Comparison of ENCODE assay signal across 7 mouse cellular contexts in genomic region chr6:88518404-88519263, GRCm38 (mm10). TPM values are rescaled to one million over a fixed set of nuclear protein-coding genes. Genes with fewer than 3 reads are reported as not detected.
DNase-seq lines count a peak whose midpoint lies in the region; ATAC-seq lines count a peak whose summit lies in the region.

Gene Sec61a1 (minus strand): TSS chr6:88518905.

- H3K27ac ChIP-seq in embryonic facial prominence, embryonic 11.5 days (replicated peaks; ENCODE audit: low read depth, low read length) = peak within 1 kb of the TSS; percentile 63
- H3K27ac ChIP-seq in limb, embryonic 10.5 days = peak within 1 kb of the TSS; percentile 93
- H3K27ac ChIP-seq in midbrain, embryonic 13.5 days = peak within 1 kb of the TSS; percentile 92

- H3K27me3 ChIP-seq in embryonic facial prominence, embryonic 11.5 days (ENCODE audit: control insufficient read depth, insufficient read depth, low read length) = no peaks in the 10 kb centered on the region
- H3K27me3 ChIP-seq in limb, embryonic 10.5 days (ENCODE audit: low read depth, poor library complexity, severe bottlenecking) = no peaks in the 10 kb centered on the region
- no peaks in the 10 kb centered on the region for H3K27me3 ChIP-seq in midbrain, embryonic 13.5 days

- no peaks in the 10 kb centered on the region; the same call in 1 of the 2 replicates for H3K4me1 ChIP-seq in embryonic facial prominence, embryonic 11.5 days (ENCODE audit: control insufficient read depth, insufficient read depth, low read length)
- peaks cover 23% of the 10 kb centered on the region for H3K4me1 ChIP-seq in limb, embryonic 10.5 days
- peaks cover 35% of the 10 kb centered on the region for H3K4me1 ChIP-seq in midbrain, embryonic 13.5 days (replicated peaks)

- peak within 1 kb of the TSS; percentile 64 for H3K4me2 ChIP-seq in embryonic facial prominence, embryonic 11.5 days (ENCODE audit: low read depth, low read length)
- H3K4me2 ChIP-seq in midbrain, embryonic 13.5 days (replicated peaks) = peak within 1 kb of the TSS; percentile 92

- WGBS in embryonic facial prominence, embryonic 11.5 days = 0% methylated on average over 80 of the region's 80 CpGs
- WGBS in limb, embryonic 10.5 days = under 1% methylated on average over 80 of the region's 80 CpGs
- WGBS in midbrain, embryonic 13.5 days = under 1% methylated on average over 80 of the region's 80 CpGs

- peak within 1 kb of the TSS; percentile 98 for H3K4me3 ChIP-seq in embryonic facial prominence, embryonic 11.5 days (ENCODE audit: low read depth, low read length)
- H3K4me3 ChIP-seq in limb, embryonic 10.5 days = peak within 1 kb of the TSS; percentile 96
- H3K4me3 ChIP-seq in midbrain, embryonic 13.5 days (replicated peaks) = peak within 1 kb of the TSS; percentile 74

- H3K9ac ChIP-seq in embryonic facial prominence, embryonic 11.5 days (replicated peaks; ENCODE audit: low read length) = peak within 1 kb of the TSS; percentile 91
- H3K9ac ChIP-seq in midbrain, embryonic 13.5 days (replicated peaks) = peak within 1 kb of the TSS; percentile 88

- H3K9me3 ChIP-seq in embryonic facial prominence, embryonic 11.5 days (replicated peaks; ENCODE audit: control insufficient read depth, low read length) = no peaks in the 10 kb centered on the region
- H3K9me3 ChIP-seq in limb, embryonic 10.5 days (replicated peaks) = no peaks in the 10 kb centered on the region
- H3K9me3 ChIP-seq in midbrain, embryonic 13.5 days = no peaks in the 10 kb centered on the region

- H3K36me3 ChIP-seq in embryonic facial prominence, embryonic 11.5 days (replicated peaks; ENCODE audit: control insufficient read depth, insufficient read depth, low read depth, low read length) = peaks cover 13% of the 10 kb centered on the region; the same call in 1 of the 2 replicates
- H3K36me3 ChIP-seq in limb, embryonic 10.5 days = peaks cover 35% of the 10 kb centered on the region
- H3K36me3 ChIP-seq in midbrain, embryonic 13.5 days = peaks cover 25% of the 10 kb centered on the region

- peak; percentile 97 for DNase-seq in adrenal gland, postnatal 14 days
- peak; percentile 98 for DNase-seq in embryonic facial prominence, embryonic 11.5 days (ENCODE audit: low spot score)
- DNase-seq in kidney, adult 11 months = peak; percentile 95
- peak; percentile 96 for DNase-seq in limb, embryonic 10.5 days (ENCODE audit: low spot score)
- DNase-seq in spleen, adult 12 weeks (ENCODE audit: low spot score) = peak; percentile 92

- ATAC-seq in embryonic facial prominence, embryonic 11.5 days (replicated peaks; ENCODE audit: insufficient number of reproducible peaks, low FRiP score, low TSS enrichment, low read depth) = peak; percentile 96
- ATAC-seq in granulocyte monocyte progenitor cell, adult 5-6 weeks (replicated peaks; ENCODE audit: poor library complexity, severe bottlenecking) = peak; percentile 88
- peak; percentile 98 for ATAC-seq in midbrain, embryonic 13.5 days

RNA-seq across cellular contexts. Expression of gene Sec61a1, which starts in this region (rescaled TPM):
- 157 and 179 TPM in 2 replicates for total RNA-seq in adrenal gland, postnatal 14 days (2021)
- polyA plus RNA-seq in embryonic facial prominence, embryonic 11.5 days (2014; fragmentation: Nextera tagmentation; extraction: Ambion mirVana) = 160 and 163 TPM in 2 replicates
- 221 and 234 TPM in 2 replicates for total RNA-seq in granulocyte monocyte progenitor cell, adult 5-6 weeks (2014; fragmentation: Nextera tagmentation)
- 228 and 244 TPM in 2 replicates for total RNA-seq in granulocyte monocyte progenitor cell, adult 5-6 weeks (2017)
- 231 and 238 TPM in 2 replicates for polyA plus RNA-seq in limb, embryonic 10.5 days (2016; fragmentation: Nextera tagmentation; extraction: Ambion mirVana)
- polyA plus RNA-seq in midbrain, embryonic 13.5 days (2015; fragmentation: Nextera tagmentation; extraction: Ambion mirVana) = 172 and 176 TPM in 2 replicates

Comparison
In these comparisons a context has a peak if more than half of its experiments do, and no peak if none do; other contexts are left out.
1. Peak in every context shown above with its lines: DNase-seq, ATAC-seq, H3K4me3 ChIP-seq and H3K27ac ChIP-seq.